Mouse (Mus musculus) midbrain, postnatal 0 days (tissue): ENCODE data around the gene Jazf1. TPM values are rescaled to one million over a fixed set of nuclear protein-coding genes. Genes with fewer than 3 reads are reported as not detected.
A peak's percentile ranks its signal among the peaks of the same experiment; 100 is the strongest.

Experiments
- ATAC-seq: fragments of 200-750 bp; cut with Nextera tagmentation; 2 replicates; pipeline ENCODE4 v1.8.0; 2017; ENCODE audit warnings: moderate number of reproducible peaks, mild to moderate bottlenecking, moderate TSS enrichment, moderate library complexity; ENCODE audit not compliant: low FRiP score
- DNase-seq: peaks from one replicate; pipeline ENCODE4 v3.0.0-alpha.2; 2015; ENCODE audit warnings: low spot score
- H3K27ac ChIP-seq: fragments of 300-500 bp; sonication (generic); 2 replicates; pipeline ENCODE4 v1.5.1; 2014; ENCODE audit warnings: low read depth, mild to moderate bottlenecking, low read length, mixed read lengths
- H3K27me3 ChIP-seq: fragments of 300-500 bp; sonication (generic); 2 replicates; pipeline ENCODE4 v1.6.1; 2014; ENCODE audit warnings: low read length, control low read depth, mixed read lengths; ENCODE audit not compliant: insufficient read depth
- H3K36me3 ChIP-seq: fragments of 300-500 bp; sonication (generic); 2 replicates; pipeline ENCODE4 v1.6.1; 2014; ENCODE audit warnings: low read length, control low read depth, mixed read lengths; ENCODE audit not compliant: insufficient read depth
- H3K4me1 ChIP-seq: fragments of 300-500 bp; sonication (generic); 2 replicates; pipeline ENCODE4 v1.6.1; 2014; ENCODE audit warnings: mild to moderate bottlenecking, control low read depth, antibody characterized with exemption, low read length, mixed read lengths; ENCODE audit not compliant: insufficient read depth
- H3K4me2 ChIP-seq: fragments of 300-500 bp; sonication (generic); 2 replicates; pipeline ENCODE4 v1.6.1; 2014; ENCODE audit warnings: low read depth, mild to moderate bottlenecking, low read length, mixed read lengths; ENCODE audit not compliant: poor library complexity, severe bottlenecking
- H3K4me3 ChIP-seq: fragments of 300-500 bp; sonication (generic); 2 replicates; pipeline ENCODE4 v1.5.1; 2014; ENCODE audit warnings: low read depth, mild to moderate bottlenecking, low read length, moderate library complexity
- H3K9ac ChIP-seq: fragments of 300-500 bp; sonication (generic); replicated peaks from 2 replicates; pipeline ENCODE4 v1.6.1; 2014; ENCODE audit warnings: mild to moderate bottlenecking, low read length, moderate library complexity, mixed read lengths; ENCODE audit not compliant: poor library complexity, severe bottlenecking
- H3K9me3 ChIP-seq: fragments of 300-500 bp; sonication (generic); 2 replicates; pipeline ENCODE4 v1.6.1; 2016; ENCODE audit warnings: low read length, control low read depth
- CTCF ChIP-seq: IDR thresholded peaks from 2 replicates; pipeline ENCODE4 v1.5.1; 2016; ENCODE audit warnings: antibody characterized with exemption, mild to moderate bottlenecking
- whole genome bisulfite sequencing: fragments of 180-500 bp; shearing (Covaris S2); extraction: QIAGEN DNeasy Blood & Tissue Kit; methylation state at CpG from one replicate; pipeline ENCODE4 v1.1.7; 2014; 5-methylcytosine and 5-hydroxymethylcytosine counted together
- polyA plus RNA-seq: library from polyadenylated mRNA; unstranded; fragments of >200 nt; fragmentation: Nextera tagmentation; extraction: Ambion mirVana; gene quantifications from 2 replicates; pipeline ENCODE4 v1.2.1, GENCODE M21; 2015
- total RNA-seq: library from RNA; depleted of rRNA; stranded (reverse); fragments of >200 nt; gene quantifications from 2 replicates; pipeline ENCODE4 v1.2.3, GENCODE M21; 2014

Gene Jazf1
- total and polyA plus RNA-seq, 2 experiments from 2014 or later: 44.4 to 79.7 TPM

DNA sequence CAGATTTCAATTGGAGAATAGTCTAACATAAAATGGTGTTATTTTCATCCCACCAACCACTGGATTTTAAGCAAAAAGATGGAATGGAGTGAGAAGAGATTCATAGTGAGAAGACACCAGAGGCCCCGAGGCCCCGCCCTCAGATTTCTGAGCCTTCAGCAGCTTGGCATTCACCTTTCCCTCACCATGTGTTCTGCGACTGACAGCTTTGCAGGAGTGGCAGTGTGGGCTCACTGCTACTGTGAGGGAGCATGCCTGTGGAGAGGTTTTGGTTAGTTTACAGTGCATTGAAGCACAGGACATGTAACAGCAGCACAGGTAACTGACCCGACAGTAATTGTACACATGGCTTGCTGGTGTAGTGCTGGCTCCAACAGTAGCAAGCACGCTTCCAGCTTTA, 118.1 kb downstream of the Jazf1 start:
- Histone ChIP-seq H3K9me3 (no peaks in the 10 kb centered on the region), H3K36me3 (no peaks in the 10 kb centered on the region), H3K9ac (no peak overlapping the region), H3K27ac (no peak overlapping the region), H3K27me3 (no peaks in the 10 kb centered on the region), H3K4me2 (no peak overlapping the region), H3K4me1 (0 out of 2 replicates have a peak, but pooled peaks cover 8% of the 10 kb centered on the region), H3K4me3 (no peak overlapping the region)
- no peak for TF ChIP-seq CTCF
- DNase-seq (no peak), ATAC-seq (no peak)
- 74% methylated on average over 5 of the region's 5 CpGs for WGBS

- no peak for DNase-seq
- no peak for ATAC-seq
- H3K27me3 ChIP-seq: no peaks in the 10 kb centered on the region
- 80% methylated on average over 5 of the region's 5 CpGs for WGBS
- no peaks in the 10 kb centered on the region for H3K9me3 ChIP-seq
- no peaks in the 10 kb centered on the region for H3K4me1 ChIP-seq
- H3K9ac ChIP-seq: no peak overlapping the region
- TF ChIP-seq CTCF: no peak
- H3K27ac ChIP-seq: no peak overlapping the region
- no peak overlapping the region for H3K4me2 ChIP-seq
- H3K4me3 ChIP-seq: no peak overlapping the region
- no peaks in the 10 kb centered on the region for H3K36me3 ChIP-seq
Measured at GRCm38 (mm10) chr6:52942534-52942933, 125.9 kb downstream of the Jazf1 start.

GRCm38 (mm10) chr6:52942101-52942500, 126.3 kb downstream of the Jazf1 start:
- Histone ChIP-seq H3K27ac (no peak overlapping the region), H3K9me3 (no peaks in the 10 kb centered on the region), H3K4me1 (no peaks in the 10 kb centered on the region), H3K4me3 (no peak overlapping the region), H3K9ac (no peak overlapping the region), H3K36me3 (no peaks in the 10 kb centered on the region), H3K4me2 (no peak overlapping the region), H3K27me3 (no peaks in the 10 kb centered on the region)
- no peak for TF ChIP-seq CTCF
- ATAC-seq: no peak
- DNase-seq: no peak
- WGBS: 75% methylated on average over 5 of the region's 5 CpGs

DNA sequence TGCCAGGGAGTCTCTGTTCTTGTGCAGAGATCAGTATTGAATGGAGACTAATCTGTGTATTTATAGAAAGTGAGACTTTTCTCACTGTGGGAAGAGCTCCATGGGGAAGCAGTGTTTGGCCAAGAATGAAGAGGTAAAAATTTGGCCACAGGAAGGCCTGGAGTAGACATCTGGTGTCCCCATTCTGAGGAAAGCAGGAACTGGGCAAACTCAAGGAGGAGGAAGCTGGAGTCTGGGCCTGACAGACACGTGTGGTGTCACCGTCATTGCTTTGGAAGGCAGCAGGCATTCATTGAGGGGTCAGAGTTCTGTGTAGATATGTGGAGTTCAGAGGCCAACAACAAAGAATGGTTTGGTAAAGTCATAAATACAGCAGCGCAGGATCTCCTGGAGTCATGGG, 130.5 kb downstream of the Jazf1 start:
- no peak overlapping the region for H3K27ac ChIP-seq
- H3K36me3 ChIP-seq: no peaks in the 10 kb centered on the region
- no peaks in the 10 kb centered on the region for H3K9me3 ChIP-seq
- H3K27me3 ChIP-seq: no peaks in the 10 kb centered on the region
- TF ChIP-seq CTCF: no peak
- no peak overlapping the region for H3K4me2 ChIP-seq
- DNase-seq (no peak), ATAC-seq (no peak)
- no peak overlapping the region for H3K9ac ChIP-seq
- H3K4me3 ChIP-seq: no peak overlapping the region
- 72% methylated on average over 3 of the region's 3 CpGs for WGBS
- no peaks in the 10 kb centered on the region for H3K4me1 ChIP-seq

GRCm38 (mm10) chr6:52936995-52937394, 131.4 kb downstream of the Jazf1 start:
- no peaks in the 10 kb centered on the region for H3K4me1 ChIP-seq
- ATAC-seq (no peak), DNase-seq (peak; percentile 75)
- H3K9me3 ChIP-seq: no peaks in the 10 kb centered on the region
- WGBS: 52% methylated on average over 10 of the region's 10 CpGs
- no peak overlapping the region for H3K9ac ChIP-seq
- H3K27me3 ChIP-seq: no peaks in the 10 kb centered on the region
- no peaks in the 10 kb centered on the region for H3K36me3 ChIP-seq
- H3K4me2 ChIP-seq: no peak overlapping the region
- H3K27ac ChIP-seq: no peak overlapping the region
- H3K4me3 ChIP-seq: no peak overlapping the region
- no peak for TF ChIP-seq CTCF

DNA sequence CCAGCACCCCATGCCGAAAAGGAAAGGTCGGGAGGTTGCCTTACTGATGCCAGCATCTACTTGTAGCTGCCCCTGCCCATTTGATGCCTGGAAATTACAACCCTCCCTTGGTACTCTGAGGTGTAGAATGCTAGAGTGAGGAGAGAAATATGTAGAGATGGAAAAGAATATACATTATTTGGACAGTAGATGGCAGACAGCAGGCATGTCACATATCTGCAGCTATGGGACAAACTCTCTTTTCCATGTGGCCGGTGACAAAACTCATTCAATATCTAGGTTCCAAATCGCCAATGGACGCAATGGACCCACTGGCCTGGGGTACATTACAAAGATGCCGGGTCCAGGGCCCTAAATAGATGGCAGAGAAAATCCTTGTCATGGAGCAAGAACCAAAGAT, 134.4 kb downstream of the Jazf1 start:
- DNase-seq (no peak), ATAC-seq (no peak)
- 79% methylated on average over 6 of the region's 6 CpGs for WGBS
- peak; percentile 67 for TF ChIP-seq CTCF
- Histone ChIP-seq H3K9ac (no peak overlapping the region), H3K27me3 (no peaks in the 10 kb centered on the region), H3K36me3 (no peaks in the 10 kb centered on the region), H3K4me3 (no peak overlapping the region), H3K4me1 (no peaks in the 10 kb centered on the region), H3K9me3 (no peaks in the 10 kb centered on the region), H3K4me2 (no peak overlapping the region), H3K27ac (no peak overlapping the region)
